Comparison of ENCODE assay signal across 8 mouse cellular contexts in the genomic region with DNA sequence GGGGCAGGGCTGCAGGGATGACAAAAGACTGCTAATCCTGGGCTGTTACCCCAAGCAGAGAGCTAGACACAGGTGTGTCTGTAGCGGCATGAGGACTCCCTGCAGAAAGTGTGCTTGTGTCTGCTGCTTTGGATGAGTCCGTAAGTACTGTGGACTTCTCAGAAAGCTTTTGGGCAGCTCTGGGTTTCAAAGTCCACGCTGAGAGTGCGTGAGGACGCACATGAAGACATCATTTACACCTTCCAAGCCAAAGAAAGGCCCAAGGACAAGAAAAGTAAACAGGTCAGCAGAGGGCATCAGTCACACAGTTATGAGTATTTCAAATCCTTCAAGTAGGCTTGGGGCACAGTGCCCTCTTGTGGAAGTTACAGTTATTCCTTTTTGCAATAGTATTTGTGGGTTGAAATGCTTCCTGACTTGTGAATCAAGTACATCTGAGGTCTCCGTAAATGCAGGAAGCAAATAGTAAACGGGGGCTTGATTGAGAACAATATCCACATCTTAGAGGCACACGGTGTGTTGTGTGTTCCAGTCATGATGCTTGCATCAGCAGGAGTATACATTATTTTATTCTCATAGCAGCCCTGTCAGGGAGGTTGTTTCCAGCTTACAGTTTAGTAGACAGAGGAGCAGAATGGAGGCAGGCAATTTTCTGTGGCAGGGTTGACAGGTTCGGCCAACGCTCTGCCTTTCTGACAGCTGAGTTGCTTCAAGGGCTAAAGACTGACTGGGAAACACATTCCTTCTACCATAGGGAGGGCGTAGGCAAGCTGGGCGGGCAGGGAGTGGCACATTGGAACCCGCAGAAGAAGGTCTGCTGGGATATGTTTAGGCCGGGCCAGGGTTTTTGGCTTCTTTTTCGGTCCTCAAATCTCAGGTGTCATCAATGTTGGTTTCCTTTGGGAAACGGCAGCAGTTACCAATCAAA. TPM values are rescaled to one million over a fixed set of nuclear protein-coding genes. Genes with fewer than 3 reads are reported as not detected.
A peak's percentile ranks its signal among the peaks of the same experiment; 100 is the strongest.
DNase-seq lines count a peak whose midpoint lies in the region; ATAC-seq and TF ChIP-seq lines count a peak whose summit lies in the region.

No protein-coding gene starts in this region.

- H3K4me2 ChIP-seq in limb, embryonic 12.5 days = no peak overlapping the region
- H3K4me2 ChIP-seq in midbrain, embryonic 16.5 days (ENCODE audit: low read length) = no peak overlapping the region

- peaks cover 44% of the 10 kb centered on the region for H3K4me1 ChIP-seq in embryonic facial prominence, embryonic 10.5 days
- peaks cover 53% of the 10 kb centered on the region for H3K4me1 ChIP-seq in limb, embryonic 12.5 days (replicated peaks)
- H3K4me1 ChIP-seq in midbrain, embryonic 16.5 days (ENCODE audit: control insufficient read depth, insufficient read depth, low read length) = no peaks in the 10 kb centered on the region
- no peaks in the 10 kb centered on the region for H3K4me1 ChIP-seq in spleen, adult 2 months (ENCODE audit: control insufficient read depth, insufficient read depth, insufficient read length)

- H3K9ac ChIP-seq in limb, embryonic 12.5 days (replicated peaks) = no peak overlapping the region
- H3K9ac ChIP-seq in midbrain, embryonic 16.5 days (ENCODE audit: low read depth, low read length) = no peak overlapping the region

- peak overlapping the region; percentile 26; the same call in 1 of the 2 replicates for H3K4me3 ChIP-seq in embryonic facial prominence, embryonic 10.5 days
- no peak overlapping the region for H3K4me3 ChIP-seq in limb, embryonic 12.5 days (replicated peaks)
- no peak overlapping the region for H3K4me3 ChIP-seq in midbrain, embryonic 16.5 days (ENCODE audit: low read depth, low read length)
- no peak overlapping the region for H3K4me3 ChIP-seq in spleen, adult 2 months (ENCODE audit: extremely low read depth, insufficient read depth, insufficient read length)

- no peaks in the 10 kb centered on the region for H3K27me3 ChIP-seq in embryonic facial prominence, embryonic 10.5 days (replicated peaks; ENCODE audit: low read depth, poor library complexity, severe bottlenecking)
- no peaks in the 10 kb centered on the region for H3K27me3 ChIP-seq in limb, embryonic 12.5 days
- H3K27me3 ChIP-seq in midbrain, embryonic 16.5 days (ENCODE audit: control insufficient read depth, insufficient read depth, low read depth, low read length) = no peaks in the 10 kb centered on the region
- no peaks in the 10 kb centered on the region for H3K27me3 ChIP-seq in spleen, adult 2 months (ENCODE audit: control insufficient read depth, insufficient read depth, low read length)

- TF ChIP-seq CTCF in spleen, adult 2 months (IDR thresholded peaks at IDR 0.05; ENCODE audit: extremely low read depth, insufficient read depth, insufficient read length, insufficient replicate concordance) = peak; percentile 39; the same call in 1 of the 2 replicates

- H3K27ac ChIP-seq in embryonic facial prominence, embryonic 10.5 days (replicated peaks) = peak overlapping the region; percentile 81
- peak overlapping the region; percentile 87 for H3K27ac ChIP-seq in limb, embryonic 12.5 days
- no peak overlapping the region for H3K27ac ChIP-seq in midbrain, embryonic 16.5 days (ENCODE audit: low read length)
- H3K27ac ChIP-seq in spleen, adult 2 months (ENCODE audit: insufficient read depth, low read length) = no peak overlapping the region

- H3K36me3 ChIP-seq in embryonic facial prominence, embryonic 10.5 days (replicated peaks) = no peaks in the 10 kb centered on the region; the same call in 1 of the 2 replicates
- H3K36me3 ChIP-seq in limb, embryonic 12.5 days = no peaks in the 10 kb centered on the region; the same call in 1 of the 2 replicates
- H3K36me3 ChIP-seq in midbrain, embryonic 16.5 days (ENCODE audit: control insufficient read depth, insufficient read depth, low read length) = no peaks in the 10 kb centered on the region
- H3K36me3 ChIP-seq in spleen, adult 2 months (ENCODE audit: control insufficient read depth, insufficient read depth, low read length) = no peaks in the 10 kb centered on the region

- no peaks in the 10 kb centered on the region for H3K9me3 ChIP-seq in embryonic facial prominence, embryonic 10.5 days
- no peaks in the 10 kb centered on the region for H3K9me3 ChIP-seq in limb, embryonic 12.5 days
- H3K9me3 ChIP-seq in midbrain, embryonic 16.5 days (replicated peaks; ENCODE audit: control insufficient read depth, low read length, poor library complexity, severe bottlenecking) = no peaks in the 10 kb centered on the region

- 47% methylated on average over 16 of the region's 16 CpGs for WGBS in embryonic facial prominence, embryonic 10.5 days
- WGBS in limb, embryonic 12.5 days = 44% methylated on average over 16 of the region's 16 CpGs
- WGBS in midbrain, embryonic 16.5 days = 50% methylated on average over 16 of the region's 16 CpGs
- WGBS in spleen, adult 2 months = 51% methylated on average over 16 of the region's 16 CpGs

- TF ChIP-seq POLR2A in spleen, adult 2 months (IDR thresholded peaks at IDR 0.05; ENCODE audit: low read depth, low read length) = no peak

- peak; percentile 46 for DNase-seq in 3134 (ENCODE audit: extremely low read depth, insufficient read length, low spot score)
- peak; percentile 83 for DNase-seq in adrenal gland, postnatal 10 days
- peak; percentile 79 for DNase-seq in embryonic facial prominence, embryonic 10.5 days (ENCODE audit: low spot score)
- DNase-seq in kidney, adult 18-20 months = peak; percentile 74
- peak; percentile 70 to 76 for DNase-seq in spleen, adult 2 months (ENCODE audit: low read depth in 1 of 2, low spot score in 2 of 2)

- peak; percentile 87 for ATAC-seq in granulocyte monocyte progenitor cell, adult 5-6 weeks (replicated peaks; ENCODE audit: poor library complexity, severe bottlenecking)
- ATAC-seq in limb, embryonic 12.5 days (ENCODE audit: insufficient number of reproducible peaks, insufficient read depth, low FRiP score, low TSS enrichment, low read depth) = peak; percentile 44; the same call in 1 of the 2 replicates
- ATAC-seq in midbrain, embryonic 16.5 days = peak; percentile 84

RNA-seq across cellular contexts. Expression of gene 4930558K02Rik, which starts 2.9 kb away (rescaled TPM):
- not detected for total RNA-seq in adrenal gland, postnatal 10 days (2021)
- not detected in 2 replicates for polyA plus RNA-seq in embryonic facial prominence, embryonic 10.5 days (2016; fragmentation: Nextera tagmentation; extraction: Ambion mirVana)
- total RNA-seq in granulocyte monocyte progenitor cell, adult 5-6 weeks (2014; fragmentation: Nextera tagmentation) = not detected in 2 replicates
- not detected in 2 replicates for total RNA-seq in granulocyte monocyte progenitor cell, adult 5-6 weeks (2017)
- polyA plus RNA-seq in limb, embryonic 12.5 days (2016; fragmentation: Nextera tagmentation; extraction: Ambion mirVana) = not detected in 2 replicates
- polyA plus RNA-seq in midbrain, embryonic 16.5 days (2015; fragmentation: Nextera tagmentation; extraction: Ambion mirVana) = 0.19 TPM in 1 of 2 replicates, not detected in the other
- polyA plus RNA-seq in spleen, adult 2 months (2012; rRNA removed) = not detected in 2 replicates

RNA-seq across cellular contexts. Expression of gene Pigc, which starts 7.5 kb away (rescaled TPM):
- 10 to 100 TPM; 20.4 to 20.5 TPM for total RNA-seq in adrenal gland, postnatal 10 days (2021)
- 27.2 and 27.8 TPM in 2 replicates for polyA plus RNA-seq in embryonic facial prominence, embryonic 10.5 days (2016; fragmentation: Nextera tagmentation; extraction: Ambion mirVana)
- 17.2 and 17.9 TPM in 2 replicates for total RNA-seq in granulocyte monocyte progenitor cell, adult 5-6 weeks (2014; fragmentation: Nextera tagmentation)
- total RNA-seq in granulocyte monocyte progenitor cell, adult 5-6 weeks (2017) = 19.0 and 23.6 TPM in 2 replicates
- 43.2 and 45.9 TPM in 2 replicates for polyA plus RNA-seq in limb, embryonic 12.5 days (2016; fragmentation: Nextera tagmentation; extraction: Ambion mirVana)
- 34.0 and 34.7 TPM in 2 replicates for polyA plus RNA-seq in midbrain, embryonic 16.5 days (2015; fragmentation: Nextera tagmentation; extraction: Ambion mirVana)
- 10.2 and 10.7 TPM in 2 replicates for polyA plus RNA-seq in spleen, adult 2 months (2012; rRNA removed)

Comparison
In these comparisons a context has a peak if more than half of its experiments do, and no peak if none do; other contexts are left out.
1. H3K27ac ChIP-seq: peak in embryonic facial prominence, embryonic 10.5 days (single experiment) and limb, embryonic 12.5 days (single experiment); none in midbrain, embryonic 16.5 days (single experiment) and spleen, adult 2 months (single experiment).
2. Peak in every context shown above with its lines, with median percentiles within 50 percentile points of each other: DNase-seq and ATAC-seq.